Mouse (Mus musculus) hindbrain, embryonic 16.5 days (tissue): ENCODE results near the gene A4galt. TPM values are rescaled to one million over a fixed set of nuclear protein-coding genes. Genes with fewer than 3 reads are reported as not detected.
"Not testable (repeated sequence)": the region's sequence is repeated elsewhere in the genome, so short reads cannot be mapped to it uniquely, and the experiment has no call there.

Experiments used
- ATAC-seq: fragments of 200-750 bp; cut with Nextera tagmentation; 2 replicates; pipeline ENCODE4 v1.8.0; 2017; ENCODE audit warnings: moderate TSS enrichment, moderate library complexity
- H3K27ac ChIP-seq: fragments of 300-500 bp; sonication (generic); 2 replicates; pipeline ENCODE4 v1.5.1; 2014; ENCODE audit warnings: low read depth, mild to moderate bottlenecking, control low read depth, low read length, moderate library complexity
- H3K27me3 ChIP-seq: fragments of 300-500 bp; sonication (generic); replicated peaks from 2 replicates; pipeline ENCODE4 v1.6.1; 2014; ENCODE audit warnings: low read length; ENCODE audit not compliant: control insufficient read depth, insufficient read depth
- H3K36me3 ChIP-seq: fragments of 300-500 bp; sonication (generic); 2 replicates; pipeline ENCODE4 v1.6.1; 2014; ENCODE audit warnings: mild to moderate bottlenecking, low read length, moderate library complexity, mixed read lengths; ENCODE audit not compliant: control insufficient read depth, insufficient read depth
- H3K4me1 ChIP-seq: fragments of 300-500 bp; sonication (generic); 2 replicates; pipeline ENCODE4 v1.6.1; 2014; ENCODE audit warnings: low read depth, low read length; ENCODE audit not compliant: control insufficient read depth, insufficient read depth
- H3K4me2 ChIP-seq: fragments of 300-500 bp; sonication (generic); 2 replicates; pipeline ENCODE4 v1.6.1; 2014; ENCODE audit warnings: mild to moderate bottlenecking, low read length, control low read depth, moderate library complexity
- H3K4me3 ChIP-seq: fragments of 300-500 bp; sonication (generic); 2 replicates; pipeline ENCODE4 v1.5.1; 2014; ENCODE audit warnings: mild to moderate bottlenecking, low read length, control low read depth, moderate library complexity
- H3K9ac ChIP-seq: fragments of 300-500 bp; sonication (generic); 2 replicates; pipeline ENCODE4 v1.6.1; 2014; ENCODE audit warnings: low read depth, mild to moderate bottlenecking, control low read depth, low read length, moderate library complexity
- H3K9me3 ChIP-seq: fragments of 300-500 bp; sonication (generic); 2 replicates; pipeline ENCODE4 v1.6.1; 2014; ENCODE audit warnings: mild to moderate bottlenecking, low read length, moderate library complexity; ENCODE audit not compliant: control insufficient read depth
- WGBS: fragments of 180-500 bp; shearing (Covaris S2); extraction: QIAGEN DNeasy Blood & Tissue Kit; methylation state at CpG from one replicate; pipeline ENCODE4 v1.1.7; 2014; 5-methylcytosine and 5-hydroxymethylcytosine counted together
- polyA plus RNA-seq: library from polyadenylated mRNA; unstranded; fragments of >200 nt; fragmentation: Nextera tagmentation; extraction: Ambion mirVana; gene quantifications from 2 replicates; pipeline ENCODE4 v1.2.1, GENCODE M21; 2015

Gene A4galt
- polyA plus RNA-seq, 1 experiment from 2014 or later = 4.9 TPM

DNA sequence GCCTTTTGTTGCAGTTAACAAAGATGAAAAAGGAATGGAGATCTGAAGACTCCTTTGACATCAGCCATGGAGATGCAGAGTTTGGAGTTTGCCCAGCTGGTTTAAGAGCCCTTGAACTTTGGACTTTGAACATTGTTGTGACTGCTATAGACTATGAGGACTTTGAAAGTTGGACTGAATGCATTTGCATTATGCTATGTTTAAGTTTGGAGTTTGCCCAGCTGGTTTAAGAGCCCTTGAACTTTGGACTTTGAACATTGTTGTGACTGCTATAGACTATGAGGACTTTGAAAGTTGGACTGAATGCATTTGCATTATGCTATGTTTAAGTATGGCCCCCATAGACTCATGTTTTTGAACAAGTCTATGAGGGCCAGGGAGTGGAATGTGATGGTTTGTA lies 22.7 kb upstream of the A4galt start:
- not testable (repeated sequence) for H3K4me3 ChIP-seq, H3K36me3 ChIP-seq, H3K9me3 ChIP-seq, H3K4me1 ChIP-seq, H3K27me3 ChIP-seq, ATAC-seq, H3K9ac ChIP-seq, H3K27ac ChIP-seq, H3K4me2 ChIP-seq

DNA sequence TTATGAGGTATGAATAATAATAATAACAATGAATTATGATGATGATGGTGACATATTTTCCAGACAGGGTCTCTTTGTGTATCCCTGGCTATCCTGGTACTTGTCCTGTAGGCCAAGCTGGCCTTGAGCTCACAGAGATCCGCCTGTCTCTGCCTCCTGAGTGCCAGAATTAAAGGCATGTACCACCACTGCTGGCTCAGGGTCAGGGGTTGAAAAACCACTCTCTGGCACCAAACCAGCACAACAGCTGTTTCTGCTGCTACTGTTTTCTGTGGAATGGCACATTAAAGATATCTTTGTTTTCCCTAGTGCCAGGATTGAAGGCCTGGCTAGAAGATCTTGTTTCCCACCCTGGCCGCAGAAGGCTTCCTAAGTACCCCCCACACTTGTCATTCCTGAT lies 21.4 kb upstream of the A4galt start:
- Histone ChIP-seq H3K9me3 (no peaks in the 10 kb centered on the region), H3K9ac (no peak overlapping the region), H3K27ac (no peak overlapping the region), H3K4me3 (no peak overlapping the region), H3K36me3 (no peaks in the 10 kb centered on the region), H3K27me3 (no peaks in the 10 kb centered on the region), H3K4me2 (no peak overlapping the region), H3K4me1 (no peaks in the 10 kb centered on the region)
- WGBS = 93% methylated on average over 2 of the region's 2 CpGs
- no peak for ATAC-seq

- not testable (repeated sequence) for H3K36me3 ChIP-seq, H3K9ac ChIP-seq, H3K9me3 ChIP-seq, H3K4me1 ChIP-seq, ATAC-seq, H3K4me3 ChIP-seq, H3K27ac ChIP-seq, H3K4me2 ChIP-seq, H3K27me3 ChIP-seq
- WGBS = 42% methylated on average over 9 of the region's 9 CpGs
Observed at GRCm38 (mm10) chr15:83271221-83271620, 19.6 kb upstream of the A4galt start.

GRCm38 (mm10) chr15:83269985-83270384 lies 18.4 kb upstream of the A4galt start:
- ATAC-seq, H3K27me3 ChIP-seq, H3K9me3 ChIP-seq, H3K36me3 ChIP-seq, H3K4me3 ChIP-seq, H3K4me1 ChIP-seq, H3K27ac ChIP-seq, H3K9ac ChIP-seq, H3K4me2 ChIP-seq: not testable (repeated sequence)
- WGBS = 76% methylated on average over 6 of the region's 6 CpGs

DNA sequence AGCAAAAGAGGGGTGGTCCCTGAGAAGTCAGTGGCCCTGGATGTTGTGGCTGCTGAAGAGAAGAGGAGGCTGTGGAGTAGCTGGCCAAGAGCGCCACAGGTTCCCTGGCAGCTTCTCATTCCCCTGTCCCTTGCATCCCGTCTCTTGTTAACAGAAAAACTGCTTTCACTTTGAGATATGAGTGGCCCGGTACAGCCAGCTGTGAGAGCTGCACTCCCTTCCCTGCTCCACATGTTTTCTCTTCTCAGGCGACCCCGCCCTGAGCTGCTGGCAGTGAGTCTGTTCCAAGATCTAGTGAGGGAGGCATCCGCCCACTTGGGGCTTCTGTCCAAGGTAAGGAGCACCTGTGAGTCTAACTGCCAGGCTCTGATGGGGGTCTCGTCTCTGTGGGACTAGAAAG lies 16.9 kb upstream of the A4galt start:
- 81% methylated on average over 6 of the region's 7 CpGs for WGBS

DNA sequence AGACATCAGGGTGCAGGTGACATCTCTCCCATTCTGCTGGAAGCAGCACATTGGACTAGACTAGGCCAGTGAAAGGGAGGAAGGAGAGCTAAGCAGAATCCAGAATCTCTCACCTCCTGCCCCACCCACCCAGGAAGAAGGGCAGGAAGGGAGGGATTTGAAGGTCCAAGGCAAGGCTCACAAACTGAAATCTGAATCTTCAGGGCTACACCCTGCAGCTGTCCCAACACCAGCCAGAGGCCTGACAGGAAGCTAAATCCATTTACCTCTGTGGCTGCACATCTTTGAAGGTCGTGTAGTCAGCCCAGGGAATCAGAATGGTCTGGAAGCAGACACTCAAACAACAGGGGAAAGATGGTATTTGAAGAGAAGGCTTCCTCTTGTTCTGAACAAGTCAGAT lies 13.7 kb upstream of the A4galt start:
- Histone ChIP-seq H3K27me3 (no peaks in the 10 kb centered on the region), H3K9ac (no peak overlapping the region), H3K36me3 (no peaks in the 10 kb centered on the region), H3K27ac (no peak overlapping the region), H3K4me1 (no peaks in the 10 kb centered on the region), H3K4me2 (no peak overlapping the region), H3K9me3 (no peaks in the 10 kb centered on the region), H3K4me3 (no peak overlapping the region)
- WGBS = 33% methylated on average over 1 of the region's 1 CpGs
- ATAC-seq = no peak

More for the DNA sequence above, 16.9 kb upstream of the A4galt start:
- not testable (repeated sequence) for H3K4me3 ChIP-seq, H3K27me3 ChIP-seq, H3K27ac ChIP-seq, H3K4me2 ChIP-seq, H3K9me3 ChIP-seq, ATAC-seq, H3K36me3 ChIP-seq, H3K9ac ChIP-seq, H3K4me1 ChIP-seq

DNA sequence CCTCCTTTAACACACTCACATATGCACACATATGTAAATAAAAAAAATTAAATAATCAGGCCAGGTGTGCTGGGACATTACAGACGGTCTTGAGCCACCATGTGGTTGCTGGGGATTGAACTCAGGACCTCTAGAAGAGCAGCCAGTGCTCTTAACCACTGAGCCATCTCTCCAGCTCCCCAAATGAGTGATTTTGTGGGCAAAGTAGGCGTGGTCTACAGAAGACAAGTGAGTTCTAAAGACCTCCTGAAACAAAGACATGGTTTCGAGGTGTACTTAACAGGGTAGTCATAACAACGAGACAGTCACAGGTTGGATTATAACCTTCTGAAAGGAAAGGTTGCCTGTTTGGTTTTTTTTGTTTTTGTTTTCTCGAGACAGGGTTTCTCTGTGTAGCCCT lies 11.8 kb upstream of the A4galt start:
- ATAC-seq = no peak
- Histone ChIP-seq H3K4me1 (no peaks in the 10 kb centered on the region), H3K27ac (no peak overlapping the region), H3K9me3 (no peaks in the 10 kb centered on the region), H3K4me2 (no peak overlapping the region), H3K27me3 (no peaks in the 10 kb centered on the region), H3K4me3 (no peak overlapping the region), H3K9ac (no peak overlapping the region), H3K36me3 (no peaks in the 10 kb centered on the region)
- WGBS = 87% methylated on average over 5 of the region's 5 CpGs

DNA sequence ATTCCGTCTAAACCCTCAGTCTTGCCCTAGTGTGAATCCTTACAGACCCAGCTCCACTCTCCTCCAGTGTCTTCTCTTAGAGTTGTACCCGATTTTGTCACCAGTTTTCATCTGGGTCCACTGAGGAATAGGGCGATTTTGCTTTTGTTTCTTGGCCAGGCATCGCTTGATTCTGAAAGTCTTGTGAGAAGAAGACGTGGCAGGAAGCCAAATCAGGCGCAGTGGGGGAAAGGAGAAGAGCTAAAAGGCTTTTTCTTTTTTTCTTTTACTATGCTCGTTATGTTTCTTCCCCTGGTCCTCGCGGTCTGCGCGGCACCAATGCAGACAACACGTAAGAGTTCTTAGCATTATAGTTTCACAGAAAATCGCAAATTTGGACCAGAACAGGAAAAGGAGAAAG lies 6.3 kb upstream of the A4galt start:
- no peaks in the 10 kb centered on the region; the same call in 1 of the 2 replicates for H3K4me1 ChIP-seq
- no peaks in the 10 kb centered on the region for H3K36me3 ChIP-seq
- ATAC-seq = no peak
- H3K9ac ChIP-seq = no peak overlapping the region
- WGBS = 61% methylated on average over 13 of the region's 13 CpGs
- peak overlapping the region; percentile 19; the same call in 1 of the 2 replicates for H3K4me2 ChIP-seq
- no peak overlapping the region; the same call in 1 of the 2 replicates for H3K27ac ChIP-seq
- no peaks in the 10 kb centered on the region for H3K27me3 ChIP-seq
- H3K4me3 ChIP-seq = no peak overlapping the region
- no peaks in the 10 kb centered on the region for H3K9me3 ChIP-seq

- Histone ChIP-seq H3K27ac (no peak overlapping the region), H3K9ac (no peak overlapping the region), H3K4me2 (no peak overlapping the region), H3K4me1 (peaks cover 2% of the 10 kb centered on the region), H3K9me3 (no peaks in the 10 kb centered on the region), H3K27me3 (peaks cover 7% of the 10 kb centered on the region), H3K4me3 (no peak overlapping the region), H3K36me3 (no peaks in the 10 kb centered on the region)
- no peak for ATAC-seq
- 74% methylated on average over 4 of the region's 4 CpGs for WGBS
Observed at GRCm38 (mm10) chr15:83256491-83256890, 4.9 kb upstream of the A4galt start.

DNA sequence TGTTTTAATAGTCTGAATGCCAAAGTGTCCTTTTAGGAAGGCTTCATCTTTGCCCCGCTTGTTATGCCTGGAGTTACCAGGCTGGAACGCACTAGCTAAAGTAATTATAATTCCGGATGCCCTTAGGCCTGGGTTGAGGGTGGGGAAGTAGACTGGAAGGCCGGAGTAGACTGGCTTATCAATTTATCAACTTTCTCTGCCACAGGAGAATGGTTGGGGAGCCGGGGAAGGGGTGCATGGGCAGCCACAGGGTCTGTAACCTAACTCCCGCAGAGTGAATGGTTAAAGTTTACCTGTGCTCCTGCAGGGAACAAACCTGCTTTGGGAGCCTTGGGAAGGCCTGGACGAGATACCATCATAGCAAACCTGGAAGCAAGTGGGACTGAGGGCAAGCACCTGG lies 4.4 kb upstream of the A4galt start:
- 89% methylated on average over 7 of the region's 7 CpGs for WGBS
- Histone ChIP-seq H3K9me3 (no peaks in the 10 kb centered on the region), H3K27me3 (peaks cover 7% of the 10 kb centered on the region), H3K4me2 (no peak overlapping the region), H3K27ac (no peak overlapping the region), H3K4me3 (no peak overlapping the region), H3K4me1 (peaks cover 7% of the 10 kb centered on the region), H3K36me3 (no peaks in the 10 kb centered on the region), H3K9ac (no peak overlapping the region)
- ATAC-seq = no peak
